In the genomic region with DNA sequence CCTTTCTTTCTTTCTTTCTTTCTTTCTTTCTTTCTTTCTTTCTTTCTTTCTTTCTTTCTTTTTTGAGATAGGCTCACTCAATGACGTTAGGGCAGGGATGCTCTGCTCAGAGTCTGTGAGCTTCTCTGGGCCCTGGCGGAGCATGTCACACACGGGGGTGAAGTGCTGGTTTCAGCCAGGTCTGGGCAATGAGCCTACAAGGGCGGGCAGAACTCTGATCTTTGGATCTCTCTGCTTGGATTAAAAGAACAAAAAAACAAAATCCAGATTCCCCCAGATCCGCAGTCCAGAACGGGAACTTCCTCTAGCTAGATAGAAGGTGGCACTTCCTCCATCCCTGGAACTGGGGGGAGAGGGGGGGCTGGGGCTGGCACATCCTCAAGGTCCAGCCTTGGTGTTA, we compare ENCODE assay signal across 20 mouse cellular contexts. TPM values are rescaled to one million over a fixed set of nuclear protein-coding genes. Genes with fewer than 3 reads are reported as not detected.
A peak's percentile ranks its signal among the peaks of the same experiment; 100 is the strongest.
DNase-seq lines count a peak whose midpoint lies in the region; ATAC-seq lines count a peak whose summit lies in the region.
"Had no signal": no experiment of that assay in that cellular context is flagged by ENCODE, and none has a peak within 500 bp of the region (broad histone marks: within the 10 kb centered on the region; RNA-seq: fewer than 3 reads in every experiment).

No protein-coding gene starts in this region.

- no peak for ATAC-seq in kidney, embryonic 15.5 days (replicated peaks; ENCODE audit: low FRiP score)
- ATAC-seq in intestine, embryonic 16.5 days: no peak
- ATAC-seq in activated CD4-positive, CD25-positive, alpha-beta regulatory T cell, adult 4 months: no peak
- ATAC-seq: forebrain, embryonic 15.5 days; midbrain, embryonic 13.5 days had no signal

- H3K4me2 ChIP-seq in kidney, embryonic 15.5 days: no peak overlapping the region
- H3K4me2 ChIP-seq in intestine, embryonic 16.5 days (ENCODE audit: low read depth, low read length): no peak overlapping the region
- H3K4me2 ChIP-seq: forebrain, embryonic 15.5 days; limb, embryonic 12.5 days; midbrain, embryonic 13.5 days; stomach, embryonic 15.5 days had no signal

- no peak overlapping the region for H3K4me3 ChIP-seq in kidney, embryonic 15.5 days (replicated peaks)
- no peak overlapping the region for H3K4me3 ChIP-seq in intestine, embryonic 16.5 days (ENCODE audit: low read length)
- H3K4me3 ChIP-seq: forebrain, embryonic 15.5 days; heart, embryonic 10.5 days; limb, embryonic 12.5 days; midbrain, embryonic 13.5 days; stomach, embryonic 15.5 days had no signal

- no peak overlapping the region for H3K27ac ChIP-seq in kidney, embryonic 15.5 days
- no peak overlapping the region for H3K27ac ChIP-seq in intestine, embryonic 16.5 days (ENCODE audit: low read length)
- H3K27ac ChIP-seq: forebrain, embryonic 15.5 days; heart, embryonic 10.5 days; limb, embryonic 12.5 days; macrophage; midbrain, embryonic 13.5 days; stomach, embryonic 15.5 days had no signal

- H3K27me3 ChIP-seq in kidney, embryonic 15.5 days: peaks cover 45% of the 10 kb centered on the region
- peaks cover 23% of the 10 kb centered on the region for H3K27me3 ChIP-seq in intestine, embryonic 16.5 days (replicated peaks; ENCODE audit: control insufficient read depth, insufficient read depth, low read length)

- peak; percentile 76 for DNase-seq in adrenal gland, adult 2 months
- DNase-seq in adrenal gland, adult 8-10 months: no peak
- DNase-seq in kidney, adult 11 months: peak; percentile 71
- DNase-seq in urinary bladder, postnatal 14 days (ENCODE audit: low spot score): peak; percentile 57
- DNase-seq in urinary bladder, postnatal 4 days (ENCODE audit: low spot score in 2 of 2): no peak
- DNase-seq: embryo, embryonic 11 days; heart, postnatal 14 days; spleen, adult 18-20 months; thymus, postnatal 14 days had no signal

- no peak overlapping the region for H3K9ac ChIP-seq in kidney, embryonic 15.5 days
- no peak overlapping the region for H3K9ac ChIP-seq in intestine, embryonic 16.5 days (ENCODE audit: low read depth, low read length)
- H3K9ac ChIP-seq: forebrain, embryonic 15.5 days; limb, embryonic 12.5 days; midbrain, embryonic 13.5 days; stomach, embryonic 15.5 days had no signal

- H3K9me3 ChIP-seq in kidney, embryonic 15.5 days (replicated peaks): no peaks in the 10 kb centered on the region
- no peaks in the 10 kb centered on the region for H3K9me3 ChIP-seq in intestine, embryonic 16.5 days (ENCODE audit: control insufficient read depth, low read length)
- H3K9me3 ChIP-seq: forebrain, embryonic 15.5 days; heart, embryonic 10.5 days; limb, embryonic 12.5 days; midbrain, embryonic 13.5 days; stomach, embryonic 15.5 days had no signal

- peaks cover 28% of the 10 kb centered on the region for H3K4me1 ChIP-seq in kidney, embryonic 15.5 days
- peaks cover 12% of the 10 kb centered on the region for H3K4me1 ChIP-seq in intestine, embryonic 16.5 days (ENCODE audit: control insufficient read depth, insufficient read depth, low read length)

- H3K36me3 ChIP-seq in kidney, embryonic 15.5 days: no peaks in the 10 kb centered on the region
- H3K36me3 ChIP-seq in intestine, embryonic 16.5 days (ENCODE audit: control insufficient read depth, insufficient read depth, low read length): no peaks in the 10 kb centered on the region
- H3K36me3 ChIP-seq: forebrain, embryonic 15.5 days; heart, embryonic 10.5 days; limb, embryonic 12.5 days; midbrain, embryonic 13.5 days; stomach, embryonic 15.5 days had no signal

- WGBS in kidney, embryonic 15.5 days: 59% methylated on average over 6 of the region's 6 CpGs
- 51% methylated on average over 6 of the region's 6 CpGs for WGBS in intestine, embryonic 16.5 days

RNA-seq across cellular contexts. Expression of a gene that starts 2.8 kb away (rescaled TPM):
- total RNA-seq in adrenal gland, adult 2 months (2021): 10 to 100 TPM in 1 of 2 experiments, 1 to 10 TPM in 1; 4.6 to 16.1 TPM
- polyA plus RNA-seq in adrenal gland, adult 2 months (2012; rRNA removed): 19.0 and 19.2 TPM in 2 replicates
- total RNA-seq in adrenal gland, adult 8-10 months (2022): 10 to 100 TPM in 3 of 4 experiments, 1 to 10 TPM in 1; 7.0 to 15.2 (median 12.2) TPM
- 0.58 and 0.89 TPM in 2 replicates for polyA plus RNA-seq in kidney, embryonic 15.5 days (2015; fragmentation: Nextera tagmentation; extraction: Ambion mirVana)
- 1.8 and 1.9 TPM in 2 replicates for polyA plus RNA-seq in intestine, embryonic 16.5 days (2015; fragmentation: Nextera tagmentation; extraction: Ambion mirVana)
- 10 to 100 TPM in 1 of 2 experiments, 1 to 10 TPM in 1; 7.6 to 11.4 TPM for polyA plus RNA-seq in activated CD4-positive, CD25-positive, alpha-beta regulatory T cell, adult 4 months (2017; shearing (Covaris generic))
- polyA plus RNA-seq: macrophage had no signal

RNA-seq across cellular contexts. Expression of a gene that starts 11.8 kb away (rescaled TPM):
- 1 to 10 TPM in 1 of 2 experiments, not detected in 1; 1.6 TPM for total RNA-seq in adrenal gland, adult 2 months (2021)
- not detected in 2 replicates for polyA plus RNA-seq in adrenal gland, adult 2 months (2012; rRNA removed)
- under 1 TPM in 3 of 4 experiments, not detected in 1; 0.32 to 0.63 (median 0.46) TPM for total RNA-seq in adrenal gland, adult 8-10 months (2022)
- polyA plus RNA-seq in kidney, embryonic 15.5 days (2015; fragmentation: Nextera tagmentation; extraction: Ambion mirVana): not detected in 2 replicates
- 0.24 TPM in 1 of 2 replicates, not detected in the other for polyA plus RNA-seq in intestine, embryonic 16.5 days (2015; fragmentation: Nextera tagmentation; extraction: Ambion mirVana)
- polyA plus RNA-seq in activated CD4-positive, CD25-positive, alpha-beta regulatory T cell, adult 4 months (2017; shearing (Covaris generic)): not detected
- total RNA-seq: heart, postnatal 14 days; left cerebral cortex, adult 18-20 months had no signal
- polyA plus RNA-seq: limb, embryonic 12.5 days; liver, embryonic 16.5 days; macrophage; midbrain, embryonic 13.5 days; stomach, embryonic 15.5 days had no signal

RNA-seq across cellular contexts. Expression of a gene that starts 33.3 kb away (rescaled TPM):
- total RNA-seq in adrenal gland, adult 2 months (2021): 10 to 100 TPM; 46.8 to 49.5 TPM
- polyA plus RNA-seq in adrenal gland, adult 2 months (2012; rRNA removed): 42.7 and 49.6 TPM in 2 replicates
- total RNA-seq in adrenal gland, adult 8-10 months (2022): 10 to 100 TPM; 44.1 to 57.3 (median 56.5) TPM
- 47.2 and 52.2 TPM in 2 replicates for polyA plus RNA-seq in kidney, embryonic 15.5 days (2015; fragmentation: Nextera tagmentation; extraction: Ambion mirVana)
- polyA plus RNA-seq in intestine, embryonic 16.5 days (2015; fragmentation: Nextera tagmentation; extraction: Ambion mirVana): 50.8 and 51.4 TPM in 2 replicates
- polyA plus RNA-seq in activated CD4-positive, CD25-positive, alpha-beta regulatory T cell, adult 4 months (2017; shearing (Covaris generic)): 10 to 100 TPM; 11.7 to 18.4 TPM

RNA-seq across cellular contexts. Expression of a gene that starts 33.5 kb away (rescaled TPM):
- 10 to 100 TPM; 11.6 to 22.7 TPM for total RNA-seq in adrenal gland, adult 2 months (2021)
- polyA plus RNA-seq in adrenal gland, adult 2 months (2012; rRNA removed): 32.5 and 33.5 TPM in 2 replicates
- total RNA-seq in adrenal gland, adult 8-10 months (2022): 10 to 100 TPM; 17.0 to 30.2 (median 22.3) TPM
- 15.3 and 16.1 TPM in 2 replicates for polyA plus RNA-seq in kidney, embryonic 15.5 days (2015; fragmentation: Nextera tagmentation; extraction: Ambion mirVana)
- 12.7 and 12.8 TPM in 2 replicates for polyA plus RNA-seq in intestine, embryonic 16.5 days (2015; fragmentation: Nextera tagmentation; extraction: Ambion mirVana)
- polyA plus RNA-seq in activated CD4-positive, CD25-positive, alpha-beta regulatory T cell, adult 4 months (2017; shearing (Covaris generic)): 1 to 10 TPM; 1.1 to 2.4 TPM

RNA-seq across cellular contexts. Expression of a gene that starts 57.0 kb away (rescaled TPM):
- total RNA-seq in adrenal gland, adult 2 months (2021): under 1 TPM; 0.29 to 0.55 TPM
- polyA plus RNA-seq in adrenal gland, adult 2 months (2012; rRNA removed): 0.29 and 0.49 TPM in 2 replicates
- 1 to 10 TPM in 2 of 4 experiments, under 1 TPM in 2; 0.42 to 1.8 (median 1.1) TPM for total RNA-seq in adrenal gland, adult 8-10 months (2022)
- polyA plus RNA-seq in kidney, embryonic 15.5 days (2015; fragmentation: Nextera tagmentation; extraction: Ambion mirVana): 0.82 and 0.90 TPM in 2 replicates
- 0.17 and 0.27 TPM in 2 replicates for polyA plus RNA-seq in intestine, embryonic 16.5 days (2015; fragmentation: Nextera tagmentation; extraction: Ambion mirVana)
- under 1 TPM; 0.41 to 0.70 TPM for polyA plus RNA-seq in activated CD4-positive, CD25-positive, alpha-beta regulatory T cell, adult 4 months (2017; shearing (Covaris generic))

Comparison
In these comparisons a context has a peak if more than half of its experiments do, and no peak if none do; other contexts are left out.
1. DNase-seq: peak in adrenal gland, adult 2 months (single experiment), kidney, adult 11 months (single experiment) and urinary bladder, postnatal 14 days (single experiment); none in adrenal gland, adult 8-10 months (single experiment) and urinary bladder, postnatal 4 days (0 of 2).